Mouse (Mus musculus) T-cell, adult 66 days (primary cell): ENCODE data around the gene Pmm2. TPM values are rescaled to one million over a fixed set of nuclear protein-coding genes. Genes with fewer than 3 reads are reported as not detected.

Experiments
- total RNA-seq, 2 experiments: library from RNA; stranded (reverse); gene quantifications; 3 replicates in 1 of 2; 4 replicates in 1 of 2; pipeline ENCODE4 v1.2.4; 2023

The Pmm2 gene
- total RNA-seq = 100 to 1,000 TPM; 122 to 130 TPM

DNA sequence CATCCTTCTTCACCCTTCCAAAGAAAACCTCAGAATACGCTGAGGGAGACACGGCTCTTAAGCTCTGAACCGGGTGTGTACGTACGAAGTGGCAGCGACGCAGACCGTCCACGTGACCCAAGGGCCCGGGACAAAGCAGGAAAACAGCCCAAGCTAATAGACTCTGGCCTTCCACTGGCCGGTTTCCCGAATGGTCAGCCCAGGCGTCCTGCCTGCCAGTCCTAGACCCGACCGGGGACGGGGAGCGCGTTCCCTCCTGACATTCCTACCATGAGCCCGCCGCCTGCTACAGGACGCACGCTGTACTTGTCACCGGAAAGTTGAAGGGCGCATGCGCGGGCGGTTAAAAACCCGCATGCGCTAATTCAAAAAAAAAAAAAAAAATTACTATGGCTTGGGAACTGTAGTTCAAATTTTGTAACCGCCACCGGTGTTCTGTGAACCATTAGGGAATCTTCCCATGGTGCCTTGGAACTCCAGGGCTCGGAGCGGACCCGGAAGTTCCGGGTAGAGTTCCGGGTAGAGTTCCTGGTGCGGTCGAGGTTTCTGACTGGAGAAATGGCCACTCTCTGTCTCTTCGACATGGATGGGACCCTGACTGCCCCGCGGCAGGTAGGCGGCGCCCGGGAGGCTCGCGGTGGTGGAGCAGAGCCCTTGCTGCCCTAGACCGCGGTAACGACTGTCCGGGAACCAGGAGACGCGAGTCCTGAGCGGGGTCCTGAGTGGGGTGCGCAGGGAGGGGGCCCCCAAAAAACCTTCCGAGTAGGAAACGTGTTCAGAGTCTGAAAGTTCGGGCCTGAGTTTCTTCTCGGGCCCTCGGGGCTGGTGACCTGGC, at the start of gene Pmm2, which contains the start of gene Tmem186:
Pmm2 (plus strand) TSS at position 458 of the 835 bp plus-strand sequence.
Tmem186 (minus strand) TSS at position 496 of the 835 bp plus-strand sequence.

DNA sequence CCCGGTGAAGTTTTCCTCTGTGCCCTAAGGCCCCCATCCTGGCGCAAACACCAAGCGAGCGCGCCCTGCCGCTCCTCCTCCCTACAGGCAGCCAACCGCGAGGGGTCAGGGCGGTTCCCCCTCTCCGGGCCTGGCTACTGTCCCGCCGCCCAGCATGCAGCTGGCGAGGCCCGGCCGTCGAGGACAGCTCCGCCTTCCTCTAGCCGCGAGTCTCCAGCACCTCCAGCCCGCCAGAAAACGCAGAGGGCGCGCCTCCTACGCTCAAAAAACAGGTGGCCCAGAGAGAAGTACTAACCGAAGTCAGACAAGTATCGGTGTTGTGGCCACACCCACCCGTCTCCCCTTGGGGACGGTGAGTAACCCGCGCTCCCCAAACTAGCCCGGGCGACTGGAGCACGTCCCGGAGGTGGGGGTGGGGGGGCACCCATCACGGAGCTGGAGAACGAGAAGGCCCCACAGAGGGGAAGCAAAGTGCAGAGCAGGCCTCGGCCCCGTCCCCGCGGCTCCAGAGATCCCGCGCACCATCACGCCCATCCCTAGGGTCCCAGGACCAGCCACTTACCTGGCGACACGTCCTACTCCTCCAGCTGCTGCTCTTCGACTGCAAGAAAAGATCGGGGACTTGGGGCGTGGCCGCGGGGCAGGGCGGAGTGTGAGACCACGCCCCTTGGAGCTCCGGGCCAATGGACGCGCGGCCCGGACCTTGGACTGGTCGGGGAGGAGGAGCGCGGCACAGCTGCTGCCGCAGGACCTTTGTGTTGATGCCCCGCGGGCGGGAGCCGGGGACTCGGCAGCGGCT, 34.3 kb downstream of the Pmm2 start, which contains the start of gene Carhsp1:
Carhsp1 (minus strand) TSS at position 605 of the 799 bp plus-strand sequence.

DNA sequence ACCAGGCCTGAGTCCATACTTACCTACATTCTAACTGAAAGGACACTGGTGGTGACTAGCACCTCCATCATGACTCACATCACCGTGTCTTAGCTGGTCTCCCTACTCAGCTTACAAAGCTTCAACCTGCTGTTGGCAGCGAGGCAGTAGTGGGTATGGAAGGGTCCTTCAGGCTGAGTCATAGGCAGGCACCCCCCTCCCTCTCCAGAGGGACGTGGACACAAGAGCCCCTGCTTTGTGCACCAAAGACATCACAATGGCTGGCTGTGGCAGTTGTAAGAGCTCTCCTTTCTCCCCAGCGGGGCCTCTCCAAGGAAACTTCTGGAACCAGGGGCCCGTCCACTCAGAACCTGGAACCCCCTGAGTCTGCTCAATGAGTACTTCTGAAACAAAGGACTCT, 43.0 kb downstream of the Pmm2 start, which contains the start of gene Gm5767:
Gm5767 (plus strand) TSS at position 301 of the 400 bp plus-strand sequence.

Other genes with a start within 250 kb of the Pmm2 start
- not detected for gene Tmem114, start 212.5 kb upstream of the Pmm2 start, total RNA-seq
- 10 to 100 TPM; 27.5 to 28.5 TPM for gene Mettl22, start 166.9 kb upstream of the Pmm2 start, total RNA-seq
- under 1 TPM; 0.15 to 0.23 TPM for gene Abat, start 124.2 kb upstream of the Pmm2 start, total RNA-seq
- 10 to 100 TPM; 14.8 to 16.3 TPM for gene Tmem186, start within 50 bp of the Pmm2 start, total RNA-seq
- gene Carhsp1, start 34.5 kb downstream of the Pmm2 start, total RNA-seq = 10 to 100 TPM; 15.8 to 16.1 TPM
- 1 to 10 TPM in 1 of 2 experiments, not detected in 1; 1.7 TPM for gene Gm5767, start 43.1 kb downstream of the Pmm2 start, total RNA-seq
- gene Usp7, start 154.6 kb downstream of the Pmm2 start, total RNA-seq = 100 to 1,000 TPM; 269 to 277 TPM
- gene 1810013L24Rik, start 192.4 kb downstream of the Pmm2 start, total RNA-seq = 100 to 1,000 TPM; 109 to 118 TPM